Mouse (Mus musculus) fat pad, adult 2 months (tissue): ENCODE data around the gene Ntf3.

Experiments used
- DNase-seq: peaks from one replicate; pipeline ENCODE4 v3.0.0-alpha.2; 2011; ENCODE audit warnings: low read depth, low spot score; ENCODE audit errors: extremely low read depth

The Ntf3 gene

DNA sequence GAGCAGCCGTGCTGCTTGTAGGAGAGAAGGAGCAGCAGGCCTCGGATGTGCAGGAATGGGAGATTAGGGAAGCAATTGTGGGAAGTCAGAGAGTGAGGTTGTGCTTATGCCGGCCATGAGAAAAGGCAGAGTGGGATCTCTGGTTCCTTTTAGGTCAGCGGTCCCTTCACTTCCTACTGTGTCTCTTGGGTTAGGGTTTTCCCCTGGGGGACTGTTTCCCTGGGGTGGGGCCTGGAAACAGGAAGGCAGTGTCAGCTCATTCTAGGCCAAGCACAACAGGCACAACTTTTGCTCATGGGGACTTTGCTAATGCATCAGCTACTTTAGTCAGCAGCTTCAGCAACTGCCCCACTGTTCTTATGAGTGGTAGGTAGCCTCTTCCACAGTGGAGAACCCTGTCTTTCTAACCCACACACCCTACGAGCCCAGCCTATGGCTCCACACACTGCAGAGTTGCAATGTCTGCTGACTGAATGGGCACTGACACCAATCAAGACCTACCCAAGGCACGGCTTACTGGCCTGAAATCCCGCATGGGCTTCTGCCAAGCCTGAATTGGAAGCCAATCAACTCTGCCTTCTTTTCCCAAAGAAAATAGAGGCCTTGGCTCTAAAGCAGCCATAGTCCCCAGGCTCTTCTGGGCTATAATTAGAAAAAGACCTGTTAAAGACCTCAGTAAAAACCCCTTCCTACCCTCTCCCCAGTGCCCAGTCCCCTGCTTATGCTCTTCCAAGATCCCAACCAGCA lies 60.5 kb downstream of the Ntf3 start:
- DNase-seq, result no peak

DNA sequence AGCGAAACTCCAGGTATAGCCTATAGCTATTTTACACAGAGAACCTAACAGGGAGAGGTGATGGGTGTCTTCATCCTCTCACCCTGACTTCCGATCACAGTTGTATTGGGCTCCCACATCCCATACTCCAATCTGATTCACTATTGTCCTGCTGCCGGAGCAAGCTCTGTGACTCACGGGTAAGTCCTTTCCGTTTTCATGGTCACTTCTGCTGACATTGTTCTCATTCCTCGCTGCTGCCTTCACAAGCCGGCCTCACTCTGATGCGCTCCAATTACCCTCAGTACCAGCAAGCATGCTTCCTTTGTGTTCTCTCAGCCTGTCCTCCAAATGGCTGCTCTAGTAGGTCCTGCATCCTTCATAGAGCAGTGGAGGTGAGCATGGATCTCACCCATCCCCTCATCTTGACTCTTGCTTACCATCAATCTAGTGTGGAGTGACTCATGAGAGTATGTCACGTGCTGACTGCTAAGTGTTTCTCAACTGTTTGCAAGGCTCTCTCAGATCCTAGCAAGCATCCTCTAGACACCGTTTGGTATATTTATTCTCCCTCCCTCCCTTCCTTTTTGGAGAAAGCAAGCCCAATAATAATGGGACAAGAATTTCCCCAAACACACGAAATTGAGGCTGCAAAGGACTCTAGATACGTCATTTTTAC lies 61.5 kb downstream of the Ntf3 start:
- no peak for DNase-seq

DNA sequence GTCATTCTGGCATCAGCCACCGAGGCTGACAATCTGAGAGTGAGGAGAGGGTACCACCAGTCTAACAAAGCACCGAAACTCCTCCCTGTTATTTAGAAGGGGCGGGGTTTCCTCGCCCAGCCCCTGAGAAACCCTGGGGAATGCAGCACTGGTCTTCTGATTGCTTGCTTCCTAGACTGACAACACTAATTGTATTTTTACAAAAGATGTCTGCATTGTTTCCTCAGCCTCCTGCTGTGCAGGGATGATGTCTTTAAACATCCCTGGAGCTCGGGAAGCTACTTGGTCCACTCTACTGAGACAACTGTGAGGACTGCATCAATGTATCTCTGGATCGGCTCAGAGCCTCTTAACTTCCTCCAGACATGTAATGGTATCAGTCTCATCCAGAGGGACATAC lies 64.1 kb downstream of the Ntf3 start:
- no peak for DNase-seq

DNA sequence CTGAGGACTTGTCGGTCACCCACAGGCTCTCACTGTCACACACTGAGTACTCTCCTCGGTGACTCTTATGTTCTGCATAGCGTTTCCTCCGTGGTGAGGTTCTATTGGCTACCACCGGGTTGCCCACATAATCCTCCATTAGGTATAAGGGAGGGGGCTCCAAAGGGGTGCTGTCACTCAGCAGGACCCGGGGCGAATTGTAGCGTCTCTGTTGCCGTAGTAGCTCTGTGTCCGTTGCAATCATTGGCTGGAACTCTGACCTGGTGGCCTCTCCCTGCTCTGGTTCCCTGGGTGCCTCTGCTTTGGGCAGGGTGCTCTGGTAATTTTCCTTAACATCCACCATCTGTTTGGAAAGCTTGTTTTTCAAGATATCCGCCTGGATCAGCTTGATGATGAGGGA lies 64.7 kb downstream of the Ntf3 start:
- no peak for DNase-seq

DNA sequence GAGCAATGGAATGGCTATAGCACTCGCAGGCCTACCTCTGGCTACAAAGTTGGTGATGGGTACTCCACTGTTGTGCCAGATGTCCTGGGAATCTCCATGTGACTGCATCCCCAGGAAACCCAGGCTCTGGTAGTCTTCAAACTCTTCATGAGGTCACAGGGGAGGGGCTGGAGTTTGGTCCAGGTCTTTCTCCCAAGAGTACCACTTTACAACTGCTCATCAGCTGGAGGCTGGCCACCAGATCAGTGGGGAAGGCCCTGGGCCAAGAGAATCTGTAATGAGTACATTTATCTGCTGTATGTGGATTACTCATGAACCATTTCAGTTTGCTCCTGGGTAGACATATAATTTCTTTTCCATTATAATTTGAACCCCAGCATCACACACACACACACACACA lies 66.1 kb downstream of the Ntf3 start:
- DNase-seq, result no peak

DNA sequence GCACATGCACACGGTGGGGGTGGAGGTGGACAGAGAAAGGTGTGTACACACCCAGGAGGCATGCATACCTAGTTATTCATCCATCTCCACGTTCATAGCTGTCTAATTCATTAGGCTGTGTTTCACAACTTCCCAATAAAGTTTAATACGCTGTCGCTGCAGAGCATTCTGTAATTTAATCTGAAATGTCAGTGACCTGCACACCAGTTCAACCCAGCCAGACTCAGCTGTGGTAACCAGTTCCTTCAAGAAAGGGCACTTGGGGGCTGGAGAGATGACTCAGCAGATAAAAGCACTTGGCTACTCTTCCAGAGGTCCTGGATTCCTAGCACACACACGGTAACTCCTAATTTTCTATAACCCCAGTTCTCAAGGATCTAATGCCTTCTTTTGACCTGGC lies 69.2 kb downstream of the Ntf3 start:
- DNase-seq, result no peak

DNA sequence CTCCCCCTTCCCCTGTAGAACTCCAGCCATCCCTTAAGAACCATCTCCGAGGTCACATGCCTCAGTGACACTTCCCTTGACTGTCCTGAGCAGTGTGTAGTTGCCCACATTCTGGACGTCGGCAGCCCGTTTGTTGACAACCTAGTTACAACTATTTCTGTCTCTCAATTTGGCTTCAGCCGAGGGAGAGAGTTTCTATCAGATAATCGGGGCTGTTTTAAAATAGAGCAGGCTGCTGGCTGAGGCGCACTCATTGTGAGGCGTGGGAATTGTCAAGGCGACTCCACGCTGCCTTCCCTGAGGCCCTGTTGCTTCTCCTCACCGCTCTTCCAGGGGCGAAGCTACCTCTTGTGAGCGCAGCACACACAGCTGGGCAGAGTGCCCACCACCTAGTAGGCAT lies 70.6 kb downstream of the Ntf3 start:
- no peak for DNase-seq

DNA sequence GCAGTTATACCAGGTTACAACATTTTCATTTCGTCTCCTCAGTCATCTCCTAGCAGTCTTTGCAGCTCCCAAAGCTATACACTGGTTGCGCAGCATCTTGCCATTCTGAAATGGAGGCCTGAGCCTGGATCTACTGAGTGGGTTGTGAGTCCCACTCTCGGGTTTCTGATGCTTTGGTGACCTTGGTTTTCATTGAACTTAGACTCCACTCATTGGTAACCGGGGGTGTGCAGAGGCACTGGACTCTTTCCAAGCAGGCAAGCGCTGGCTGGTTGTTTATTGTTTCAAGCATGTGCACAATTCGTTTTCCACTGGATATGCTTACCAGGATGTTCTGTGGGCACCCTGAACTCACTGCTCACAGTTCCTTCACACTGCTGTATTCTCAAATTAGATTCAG lies 71.7 kb downstream of the Ntf3 start:
- no peak for DNase-seq

DNA sequence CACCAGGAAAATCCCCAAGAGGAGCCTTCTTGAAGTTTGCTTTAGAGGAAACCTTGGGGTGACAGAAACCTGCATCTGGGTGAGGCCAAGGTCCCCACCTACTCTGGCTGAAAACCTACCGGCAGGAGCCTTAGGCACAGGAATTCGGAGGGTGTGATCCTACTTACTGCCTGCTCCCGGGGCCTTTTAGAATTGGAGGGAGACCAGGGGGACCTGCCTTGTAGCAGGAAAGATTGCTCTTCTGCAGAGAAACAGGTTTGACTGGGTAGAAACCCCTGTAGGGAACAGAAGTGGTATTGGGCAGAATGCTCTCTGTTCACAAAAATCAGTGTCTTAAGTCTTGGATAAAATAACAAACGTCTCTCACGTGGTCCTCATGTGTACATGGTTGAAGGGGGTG lies 74.7 kb downstream of the Ntf3 start:
- no peak for DNase-seq

DNA sequence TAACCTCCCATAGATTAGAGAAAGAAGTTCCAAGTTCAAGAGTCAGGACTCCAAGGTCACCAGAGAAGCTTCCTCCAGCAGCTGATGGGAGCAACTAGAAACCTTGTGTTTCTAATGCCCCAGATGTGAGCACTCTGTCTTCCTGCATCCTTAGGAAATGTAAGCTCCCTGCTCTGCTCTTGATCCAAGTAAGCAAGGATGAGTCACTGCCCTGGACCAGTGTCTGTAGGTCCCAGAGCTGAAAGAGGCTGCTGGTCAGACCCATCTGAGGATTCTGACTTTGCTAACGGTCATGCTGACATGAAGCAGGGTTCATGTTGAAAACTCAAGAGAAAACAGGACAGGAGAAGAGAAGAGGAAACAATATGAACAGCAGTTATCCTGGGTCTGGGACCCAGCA lies 76.6 kb downstream of the Ntf3 start:
- no peak for DNase-seq

DNA sequence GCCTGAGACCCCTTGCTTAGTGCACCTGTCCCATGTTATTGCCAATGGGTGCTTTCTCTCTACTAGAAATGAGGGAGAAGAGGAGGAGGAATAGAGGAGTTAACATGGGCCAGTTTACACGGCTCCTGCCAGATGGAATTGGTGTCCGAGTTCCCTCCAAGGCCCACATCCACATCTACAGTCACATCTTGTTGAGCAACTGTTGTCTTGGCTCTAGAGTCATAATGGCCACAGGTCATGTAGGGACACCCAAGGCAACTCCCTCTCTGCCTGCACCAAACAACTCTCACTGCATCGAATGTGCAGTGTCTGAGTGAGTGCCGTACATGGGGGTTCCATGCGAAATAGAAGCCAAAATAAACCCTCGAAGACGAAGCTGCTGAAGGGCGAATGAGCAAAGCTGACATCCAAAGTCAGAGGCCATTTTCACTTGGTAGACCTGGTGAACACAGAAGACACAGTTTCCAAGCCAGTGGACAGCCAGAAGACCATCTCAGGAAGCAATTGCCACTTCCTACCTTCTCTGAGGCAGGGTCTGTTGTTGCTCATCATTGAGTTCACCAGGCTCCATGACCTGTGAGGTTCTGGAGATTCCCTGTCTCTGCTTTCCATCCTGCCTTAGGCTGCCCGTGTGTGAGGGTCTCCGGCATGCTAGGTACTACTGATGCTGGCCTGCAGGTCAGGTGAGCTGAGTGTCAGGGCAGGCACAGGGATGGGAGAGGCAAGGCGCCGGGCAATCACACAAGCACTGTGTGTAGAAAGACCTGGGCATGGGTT lies 78.0 kb downstream of the Ntf3 start:
- DNase-seq, result no peak

DNA sequence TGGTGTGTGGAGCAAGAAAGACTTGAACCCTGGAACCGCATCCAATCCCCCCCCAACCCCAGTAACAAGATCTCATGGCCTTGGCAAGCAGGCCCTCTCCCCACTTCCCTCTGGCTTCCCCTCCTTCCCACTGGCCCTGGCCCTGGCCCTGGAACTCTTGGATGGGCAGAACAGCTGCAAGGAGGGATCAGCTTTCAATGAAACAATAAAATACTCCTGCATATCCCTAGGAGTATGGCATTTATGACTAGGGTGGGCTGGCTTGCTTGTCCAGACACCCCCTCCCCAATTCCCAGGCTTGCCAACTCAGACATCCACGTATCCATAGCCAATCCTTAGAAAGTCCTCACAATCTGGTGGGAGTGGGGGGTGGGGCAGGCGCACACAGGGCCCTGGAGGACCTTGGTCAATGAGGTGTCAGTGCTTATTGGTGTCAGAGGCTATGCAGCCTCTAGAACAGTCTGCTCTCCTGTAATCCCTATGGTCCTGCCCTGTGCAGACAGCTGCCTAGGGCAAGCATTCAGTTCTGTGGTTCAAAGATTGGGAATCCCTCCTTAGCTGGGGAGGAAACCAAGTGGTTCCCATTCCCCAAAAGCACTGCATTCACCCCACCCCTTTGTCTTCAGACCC lies 80.3 kb downstream of the Ntf3 start:
- DNase-seq, result no peak

DNA sequence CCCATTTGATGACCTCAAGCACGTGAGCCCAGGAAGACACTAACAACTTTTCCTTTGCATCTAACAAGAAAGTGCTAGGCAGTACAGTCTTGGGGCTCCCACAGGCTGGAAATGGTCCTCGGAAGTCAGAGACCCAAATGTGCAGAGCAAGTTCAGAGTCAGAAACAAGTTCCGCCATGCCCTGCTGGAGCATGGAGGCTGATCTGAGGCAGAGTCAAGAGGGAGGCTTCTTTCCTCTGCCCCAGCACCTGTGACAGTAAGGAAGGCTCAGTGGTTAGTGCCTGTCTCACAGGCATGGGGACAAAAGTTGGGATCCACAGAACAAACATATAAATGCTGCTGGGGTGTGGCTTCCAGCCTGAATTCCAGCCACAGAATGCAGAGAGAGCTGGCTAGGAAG lies 86.2 kb downstream of the Ntf3 start:
- DNase-seq, result no peak

DNA sequence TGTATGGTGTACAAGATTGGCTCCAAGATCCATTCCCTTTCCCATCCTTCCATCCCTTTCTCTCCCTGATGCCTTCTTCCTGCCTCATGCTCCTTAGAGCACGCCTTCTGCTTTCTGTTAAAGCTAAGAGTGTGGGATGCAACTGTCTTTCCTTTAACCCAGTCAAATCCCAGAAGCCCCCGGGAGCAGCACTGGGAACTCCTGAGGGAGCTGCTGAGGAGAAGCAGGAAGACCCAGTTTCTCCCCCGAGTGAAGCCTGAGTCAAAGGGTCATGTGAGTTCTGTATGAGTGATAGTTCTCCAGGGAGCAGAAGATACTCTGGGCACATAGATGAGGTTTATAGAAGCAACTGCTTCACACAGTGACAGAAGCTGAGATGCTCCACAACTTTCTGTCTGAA lies 109.0 kb downstream of the Ntf3 start:
- DNase-seq, result no peak

DNA sequence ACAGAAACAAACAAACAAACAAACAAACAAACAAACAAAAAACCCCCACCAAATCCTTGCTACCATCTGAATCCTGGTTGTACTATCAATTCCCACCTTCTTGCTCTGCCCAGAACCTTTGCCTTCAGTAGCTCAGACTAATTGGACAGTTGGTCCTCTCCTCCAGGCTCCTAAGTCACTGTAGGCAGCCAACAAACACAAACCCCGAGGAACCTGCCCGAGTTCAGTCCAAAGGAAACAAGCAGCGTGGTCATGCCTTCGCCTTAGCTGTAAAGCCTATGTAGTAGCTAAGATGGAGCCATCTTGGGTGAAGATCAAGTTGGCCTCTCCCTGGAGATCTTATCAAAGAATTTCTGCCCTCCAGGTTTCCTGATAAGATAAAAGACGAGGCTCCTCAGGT lies 113.6 kb downstream of the Ntf3 start:
- peak; percentile 45 for DNase-seq
